Mouse (Mus musculus) limb, embryonic 15.5 days (tissue): ENCODE measurements around the gene Slco1a5. TPM values are rescaled to one million over a fixed set of nuclear protein-coding genes. Genes with fewer than 3 reads are reported as not detected.

Source experiments
- ATAC-seq: fragments of 200-750 bp; cut with Nextera tagmentation; 2 replicates; pipeline ENCODE4 v1.8.0; 2017; ENCODE audit warnings: low read depth, moderate TSS enrichment; ENCODE audit not compliant: insufficient number of reproducible peaks, low FRiP score, low TSS enrichment
- H3K27ac ChIP-seq: fragments of 300-500 bp; sonication (generic); 2 replicates; pipeline ENCODE4 v1.5.1; 2015; ENCODE audit warnings: moderate library complexity, mild to moderate bottlenecking, inconsistent platforms
- H3K27me3 ChIP-seq: fragments of 300-500 bp; sonication (generic); 2 replicates; pipeline ENCODE4 v1.6.1; 2015; ENCODE audit warnings: inconsistent platforms
- H3K36me3 ChIP-seq: fragments of 300-500 bp; sonication (generic); 2 replicates; pipeline ENCODE4 v1.6.1; 2015; ENCODE audit warnings: inconsistent platforms
- H3K4me1 ChIP-seq: fragments of 300-500 bp; sonication (generic); 2 replicates; pipeline ENCODE4 v1.6.1; 2015; ENCODE audit warnings: inconsistent platforms
- H3K4me2 ChIP-seq: fragments of 300-500 bp; sonication (generic); 2 replicates; pipeline ENCODE4 v1.6.1; 2015; ENCODE audit warnings: mild to moderate bottlenecking, inconsistent platforms
- H3K4me3 ChIP-seq: fragments of 300-500 bp; sonication (generic); 2 replicates; pipeline ENCODE4 v1.5.1; 2015; ENCODE audit warnings: mild to moderate bottlenecking, inconsistent platforms
- H3K9ac ChIP-seq: fragments of 300-500 bp; sonication (generic); 2 replicates; pipeline ENCODE4 v1.6.1; 2015; ENCODE audit warnings: inconsistent platforms
- H3K9me3 ChIP-seq: fragments of 300-500 bp; sonication (generic); 2 replicates; pipeline ENCODE4 v1.6.1; 2016; ENCODE audit warnings: inconsistent platforms
- WGBS: fragments of 180-500 bp; shearing (Covaris S2); methylation state at CpG from one replicate; pipeline ENCODE4 v1.1.7; 2015; 5-methylcytosine and 5-hydroxymethylcytosine counted together
- polyA plus RNA-seq: library from polyadenylated mRNA; unstranded; fragments of >200 nt; fragmentation: Nextera tagmentation; extraction: Ambion mirVana; gene quantifications from 2 replicates; pipeline ENCODE4 v1.2.1, GENCODE M21; 2015

Slco1a5 gene
- polyA plus RNA-seq, 1 experiment from 2014 or later = 0.56 TPM

DNA sequence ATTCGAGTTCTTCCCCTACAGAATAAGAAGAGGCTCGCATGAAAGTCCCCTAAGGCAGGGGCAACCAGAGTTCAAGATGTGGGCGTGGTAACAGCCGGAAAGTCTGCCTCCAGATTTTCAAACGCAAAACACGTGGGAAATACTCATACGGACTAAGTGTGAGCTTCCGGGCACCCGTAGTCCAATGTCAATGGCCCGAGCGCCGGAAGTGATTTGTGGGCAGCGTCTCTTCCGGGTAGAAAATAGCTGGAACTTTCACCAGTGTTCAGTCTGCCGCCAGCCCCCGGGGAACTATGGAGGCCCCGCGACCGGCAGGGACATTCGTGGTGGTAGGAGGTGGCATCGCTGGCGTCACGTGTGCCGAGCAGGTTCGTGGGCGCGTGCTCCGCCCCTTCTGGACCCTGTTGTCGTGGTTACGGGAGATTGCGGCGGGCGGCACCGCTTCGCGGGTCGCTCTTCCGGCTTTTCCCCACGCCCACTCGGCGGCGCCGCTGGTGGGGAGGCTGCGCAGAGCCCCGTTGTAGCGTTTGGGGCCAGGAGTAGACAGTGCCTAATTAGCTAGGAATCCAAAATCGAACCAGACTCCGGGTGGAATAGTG, 22.8 kb upstream of the Slco1a5 start, which contains the start of gene Pyroxd1:
Gene Pyroxd1 (plus strand): TSS at position 215 of the 599 bp plus-strand sequence.
- Histone ChIP-seq H3K27ac (peak within 1 kb of the TSS; percentile 88), H3K4me3 (peak within 1 kb of the TSS; percentile 89), H3K9ac (peak within 1 kb of the TSS; percentile 65), H3K9me3 (no peaks in the 10 kb centered on the region), H3K4me1 (no peaks in the 10 kb centered on the region), H3K4me2 (peak within 1 kb of the TSS; percentile 49), H3K36me3 (peaks cover 18% of the 10 kb centered on the region), H3K27me3 (no peaks in the 10 kb centered on the region)
- peak; percentile 91 for ATAC-seq
- under 1% methylated on average over 47 of the region's 48 CpGs for WGBS

DNA sequence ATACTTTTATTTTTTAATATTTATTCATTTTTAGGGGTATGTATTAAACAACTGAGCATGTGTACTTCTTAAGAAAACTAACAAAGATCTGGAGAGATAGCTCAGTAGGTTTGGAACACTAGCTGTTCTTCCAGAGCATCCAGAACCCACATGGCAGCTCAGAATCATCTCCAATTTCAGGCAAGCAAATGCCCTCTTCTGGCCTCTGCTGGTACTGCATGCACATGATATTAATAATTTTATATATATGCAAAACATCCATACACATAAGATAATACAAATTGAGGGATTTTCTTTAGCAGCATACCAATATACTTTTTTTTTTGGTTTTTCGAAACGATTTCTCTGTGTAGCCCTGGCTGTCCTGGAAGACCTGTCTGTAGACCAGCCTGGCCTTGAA, 20.8 kb upstream of the Slco1a5 start:
- ATAC-seq = no peak
- Histone ChIP-seq H3K4me3 (no peak overlapping the region), H3K4me2 (no peak overlapping the region), H3K9me3 (no peaks in the 10 kb centered on the region), H3K27me3 (no peaks in the 10 kb centered on the region), H3K9ac (no peak overlapping the region), H3K36me3 (peaks cover 1% of the 10 kb centered on the region; the same call in 1 of the 2 replicates), H3K4me1 (no peaks in the 10 kb centered on the region), H3K27ac (no peak overlapping the region)
- 81% methylated on average over 2 of the region's 2 CpGs for WGBS

DNA sequence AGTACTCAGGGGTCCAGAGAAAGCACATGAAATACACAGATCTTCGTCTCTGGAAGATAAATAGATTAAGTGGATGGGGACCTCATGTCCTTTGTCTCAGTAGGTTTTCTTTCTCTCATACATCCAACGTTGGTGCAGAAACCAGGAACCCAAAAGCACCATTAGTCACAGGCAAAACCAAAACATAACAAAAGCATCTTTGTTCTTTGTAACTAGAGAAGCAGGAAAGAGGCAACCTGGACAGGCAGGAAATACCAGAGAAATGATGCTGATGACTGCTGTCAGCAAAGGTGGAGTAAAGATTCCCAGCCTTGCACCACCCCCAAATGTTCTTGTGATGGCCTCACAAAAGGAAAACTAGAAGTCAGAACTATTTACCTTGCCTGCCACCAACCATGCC, 16.8 kb upstream of the Slco1a5 start:
- no peak for ATAC-seq
- Histone ChIP-seq H3K27ac (no peak overlapping the region), H3K27me3 (no peaks in the 10 kb centered on the region), H3K4me3 (no peak overlapping the region), H3K9ac (no peak overlapping the region), H3K9me3 (no peaks in the 10 kb centered on the region), H3K4me1 (no peaks in the 10 kb centered on the region), H3K4me2 (no peak overlapping the region), H3K36me3 (no peaks in the 10 kb centered on the region)
- 57% methylated on average over 2 of the region's 2 CpGs for WGBS

DNA sequence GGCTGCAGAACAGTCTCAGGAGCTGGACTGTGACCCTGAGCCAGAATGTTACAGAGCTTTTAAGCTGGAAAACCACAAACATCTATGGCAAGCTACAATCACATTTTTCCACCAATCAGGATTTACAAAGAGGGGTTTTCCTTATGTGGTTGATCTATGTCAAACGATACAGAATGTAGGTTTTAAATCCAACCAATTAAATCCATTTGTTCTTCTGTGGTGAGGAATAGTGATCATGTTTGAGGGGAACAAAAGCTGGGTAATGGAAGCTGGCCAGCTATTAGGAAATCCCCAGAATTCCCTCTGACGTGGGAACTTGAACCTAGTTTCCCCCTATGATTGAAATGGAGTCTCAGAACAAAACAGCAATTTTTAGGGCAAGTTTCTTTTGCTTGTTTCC, 16.2 kb upstream of the Slco1a5 start:
- no peaks in the 10 kb centered on the region for H3K9me3 ChIP-seq
- no peaks in the 10 kb centered on the region for H3K4me1 ChIP-seq
- H3K4me3 ChIP-seq = no peak overlapping the region
- no peaks in the 10 kb centered on the region for H3K27me3 ChIP-seq
- no peak for ATAC-seq
- H3K9ac ChIP-seq = no peak overlapping the region
- no peaks in the 10 kb centered on the region for H3K36me3 ChIP-seq
- WGBS = 48% methylated on average over 2 of the region's 2 CpGs
- H3K4me2 ChIP-seq = no peak overlapping the region
- no peak overlapping the region for H3K27ac ChIP-seq

DNA sequence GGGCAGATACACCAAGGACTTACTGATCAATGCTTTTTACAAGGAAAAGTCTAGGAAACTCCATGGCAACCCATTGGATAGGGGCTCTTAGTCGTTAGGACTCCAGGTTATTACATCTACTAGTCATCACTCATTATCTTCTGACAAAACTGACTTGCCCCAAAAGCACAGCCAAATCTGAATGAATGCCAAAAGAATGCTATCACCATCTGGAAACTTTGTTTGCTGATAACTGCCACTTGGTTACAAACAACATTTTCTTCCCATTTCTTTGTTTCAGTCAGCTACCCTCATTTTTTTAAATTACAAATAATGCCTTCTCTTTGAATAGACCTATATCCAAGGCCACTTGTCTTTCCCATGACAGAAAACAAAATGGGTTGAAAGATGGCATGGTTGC, 6.4 kb upstream of the Slco1a5 start:
- H3K27me3 ChIP-seq = no peaks in the 10 kb centered on the region
- no peaks in the 10 kb centered on the region for H3K9me3 ChIP-seq
- no peaks in the 10 kb centered on the region for H3K36me3 ChIP-seq
- H3K9ac ChIP-seq = no peak overlapping the region
- H3K4me1 ChIP-seq = no peaks in the 10 kb centered on the region
- no peak for ATAC-seq
- H3K4me2 ChIP-seq = no peak overlapping the region
- H3K4me3 ChIP-seq = no peak overlapping the region
- 54% methylated on average over 1 of the region's 1 CpGs for WGBS
- no peak overlapping the region for H3K27ac ChIP-seq

DNA sequence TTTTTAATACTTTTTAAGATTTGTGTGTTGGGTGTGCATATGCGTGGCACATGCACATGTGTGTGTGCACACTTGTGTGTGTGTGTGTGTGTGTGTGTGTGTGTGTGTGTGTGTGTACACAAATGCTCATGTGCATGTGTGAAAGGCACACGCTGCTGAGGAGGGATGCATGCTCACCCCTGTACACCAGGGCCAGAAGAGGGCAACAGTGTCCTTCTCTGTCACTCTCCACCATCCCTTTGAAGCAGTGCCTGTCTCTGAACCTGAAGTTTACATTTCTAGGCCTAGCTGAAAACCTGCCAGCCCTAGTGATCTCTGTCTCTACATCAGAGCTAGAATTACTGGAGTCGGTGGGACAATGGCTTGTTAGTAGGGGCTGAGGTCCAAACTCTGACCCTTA, 3.8 kb upstream of the Slco1a5 start:
- H3K27me3 ChIP-seq = no peaks in the 10 kb centered on the region
- no peak overlapping the region for H3K4me3 ChIP-seq
- H3K9me3 ChIP-seq = no peaks in the 10 kb centered on the region
- WGBS = 68% methylated on average over 3 of the region's 3 CpGs
- H3K9ac ChIP-seq = no peak overlapping the region
- no peak for ATAC-seq
- no peak overlapping the region for H3K4me2 ChIP-seq
- no peaks in the 10 kb centered on the region for H3K36me3 ChIP-seq
- no peak overlapping the region for H3K27ac ChIP-seq
- H3K4me1 ChIP-seq = no peaks in the 10 kb centered on the region

DNA sequence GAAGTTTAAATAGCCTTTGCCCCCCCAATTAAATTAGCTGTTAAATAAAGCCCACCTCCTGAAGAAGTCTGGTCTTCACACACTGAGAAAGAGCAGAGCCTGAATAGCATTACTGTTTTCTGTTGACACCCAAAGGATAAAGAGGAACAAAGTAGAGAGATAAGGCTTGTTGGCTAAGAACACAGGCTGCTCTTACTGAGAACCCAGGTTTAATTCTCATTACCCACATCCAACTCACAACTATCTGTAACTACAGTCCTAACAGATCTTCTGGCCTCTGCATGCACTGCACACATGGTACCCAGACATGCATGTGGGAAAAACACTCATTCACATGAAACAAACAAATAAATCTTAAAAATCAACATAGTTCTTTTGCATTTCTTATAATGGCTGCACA, 5.7 kb downstream of the Slco1a5 start:
- Histone ChIP-seq H3K4me1 (no peaks in the 10 kb centered on the region), H3K27ac (no peak overlapping the region), H3K9ac (no peak overlapping the region), H3K9me3 (no peaks in the 10 kb centered on the region), H3K36me3 (no peaks in the 10 kb centered on the region), H3K4me2 (no peak overlapping the region), H3K27me3 (no peaks in the 10 kb centered on the region), H3K4me3 (no peak overlapping the region)
- no peak for ATAC-seq

DNA sequence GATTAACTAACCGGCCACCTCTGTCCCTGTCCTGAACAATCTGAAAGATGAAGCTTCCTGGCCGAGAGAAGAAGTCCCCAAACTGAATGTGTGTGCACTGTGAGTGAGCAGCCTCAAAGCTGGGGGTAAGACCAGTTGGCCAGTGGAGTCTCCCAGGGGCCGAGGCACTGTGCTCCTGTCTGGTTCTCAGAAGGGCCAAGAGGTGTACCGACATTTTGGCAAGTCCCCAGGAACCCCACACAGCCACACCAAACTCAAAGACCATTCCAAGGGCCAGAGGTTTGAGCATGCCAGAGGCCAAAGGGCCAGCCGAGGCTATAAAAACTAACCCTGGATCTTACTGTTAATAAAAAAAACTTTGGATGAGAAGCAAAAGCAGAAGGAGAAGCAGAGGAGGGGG, 8.5 kb downstream of the Slco1a5 start:
- Histone ChIP-seq H3K4me1 (no peaks in the 10 kb centered on the region), H3K9ac (no peak overlapping the region), H3K4me2 (no peak overlapping the region), H3K36me3 (no peaks in the 10 kb centered on the region), H3K9me3 (no peaks in the 10 kb centered on the region), H3K4me3 (no peak overlapping the region), H3K27me3 (no peaks in the 10 kb centered on the region), H3K27ac (no peak overlapping the region)
- 84% methylated on average over 5 of the region's 5 CpGs for WGBS
- peak; percentile 48; the same call in 1 of the 2 replicates for ATAC-seq

DNA sequence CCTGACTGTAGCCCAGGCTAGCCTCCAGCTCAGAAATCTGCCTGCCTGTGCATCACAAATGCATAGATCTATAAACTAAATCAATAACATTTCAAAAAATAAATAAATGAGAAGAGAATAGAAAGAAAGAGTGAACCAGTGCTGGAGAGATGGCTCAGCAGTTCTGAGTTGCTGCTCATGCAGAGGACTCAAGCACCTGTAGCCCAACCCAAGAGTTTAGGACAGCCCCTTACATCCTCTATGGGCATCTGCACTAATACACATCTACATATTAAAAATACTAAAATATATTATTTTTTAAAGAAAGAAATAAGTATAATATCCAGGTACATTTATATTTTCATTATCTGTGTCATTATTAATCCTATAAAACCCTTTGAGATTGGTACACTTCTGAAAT, 17.7 kb downstream of the Slco1a5 start:
- no peak for ATAC-seq

DNA sequence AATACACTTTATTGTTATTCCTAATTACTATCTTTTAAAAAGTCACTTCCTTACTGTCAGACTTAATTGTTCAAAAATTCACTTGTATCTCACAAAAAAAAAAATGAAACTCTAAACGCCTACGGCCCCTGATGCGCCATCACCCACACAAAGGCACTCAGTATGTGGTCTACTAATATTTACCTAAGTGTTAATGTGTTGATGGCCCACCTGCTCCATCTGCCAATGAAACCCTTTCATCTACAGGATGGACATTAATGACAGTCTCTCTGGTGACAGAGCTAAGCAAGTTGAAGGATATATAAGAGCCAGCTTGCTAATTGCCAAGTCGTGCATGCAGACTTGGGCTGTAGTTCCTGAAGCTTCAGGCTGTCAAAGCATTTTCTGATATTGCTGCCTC, 24.7 kb downstream of the Slco1a5 start, which contains the start of gene Iapp:
Gene Iapp (plus strand): TSS at position 326 of the 400 bp plus-strand sequence.
- Histone ChIP-seq H3K27me3 (no peaks in the 10 kb centered on the region), H3K9ac (no peak within 1 kb of the TSS), H3K4me2 (no peak within 1 kb of the TSS), H3K36me3 (no peaks in the 10 kb centered on the region), H3K27ac (no peak within 1 kb of the TSS), H3K4me3 (no peak within 1 kb of the TSS), H3K9me3 (no peaks in the 10 kb centered on the region), H3K4me1 (no peaks in the 10 kb centered on the region)
- no peak for ATAC-seq
- WGBS = 54% methylated on average over 4 of the region's 4 CpGs

More for the DNA sequence above, 17.7 kb downstream of the Slco1a5 start:
- Histone ChIP-seq H3K9ac (no peak overlapping the region), H3K27ac (no peak overlapping the region), H3K9me3 (no peaks in the 10 kb centered on the region), H3K27me3 (no peaks in the 10 kb centered on the region), H3K36me3 (no peaks in the 10 kb centered on the region), H3K4me1 (no peaks in the 10 kb centered on the region), H3K4me3 (no peak overlapping the region), H3K4me2 (no peak overlapping the region)

DNA sequence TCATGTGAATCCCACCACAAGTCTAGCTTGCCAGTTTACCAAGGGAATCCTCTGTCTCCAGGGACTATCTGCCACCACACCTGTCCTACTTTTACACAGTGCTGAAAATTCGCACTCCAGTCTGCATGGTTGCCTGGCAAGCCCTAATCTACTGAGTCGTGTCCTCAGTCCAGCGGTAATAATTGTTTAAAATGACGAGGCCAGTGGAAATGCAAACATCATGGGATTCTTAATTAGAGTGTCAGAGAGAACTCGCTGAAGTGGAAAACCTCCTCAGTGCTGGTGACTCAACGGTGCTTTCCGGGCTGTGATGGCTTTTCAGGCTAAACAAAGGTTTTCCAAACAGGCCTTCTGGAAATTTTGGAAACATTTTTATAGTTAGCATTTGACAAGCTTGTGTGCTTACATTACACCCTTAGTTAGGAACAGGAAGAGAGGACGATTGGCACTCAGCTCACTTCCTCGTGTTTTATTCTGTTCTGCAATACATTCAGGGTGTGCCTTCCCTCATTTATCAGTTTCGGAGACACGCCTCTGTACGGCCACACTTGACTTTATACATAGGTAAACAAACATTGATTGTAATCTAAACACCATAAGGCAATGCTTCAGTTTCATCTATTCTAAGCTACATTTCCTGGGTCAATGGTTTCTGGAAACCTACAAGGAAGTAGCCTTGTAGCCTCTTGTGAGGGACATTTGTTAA, 33.2 kb downstream of the Slco1a5 start:
- Histone ChIP-seq H3K27me3 (no peaks in the 10 kb centered on the region), H3K4me1 (no peaks in the 10 kb centered on the region), H3K4me2 (no peak overlapping the region), H3K9ac (no peak overlapping the region), H3K4me3 (no peak overlapping the region), H3K27ac (no peak overlapping the region), H3K36me3 (no peaks in the 10 kb centered on the region), H3K9me3 (no peaks in the 10 kb centered on the region)
- WGBS = 83% methylated on average over 12 of the region's 12 CpGs
- ATAC-seq = no peak

DNA sequence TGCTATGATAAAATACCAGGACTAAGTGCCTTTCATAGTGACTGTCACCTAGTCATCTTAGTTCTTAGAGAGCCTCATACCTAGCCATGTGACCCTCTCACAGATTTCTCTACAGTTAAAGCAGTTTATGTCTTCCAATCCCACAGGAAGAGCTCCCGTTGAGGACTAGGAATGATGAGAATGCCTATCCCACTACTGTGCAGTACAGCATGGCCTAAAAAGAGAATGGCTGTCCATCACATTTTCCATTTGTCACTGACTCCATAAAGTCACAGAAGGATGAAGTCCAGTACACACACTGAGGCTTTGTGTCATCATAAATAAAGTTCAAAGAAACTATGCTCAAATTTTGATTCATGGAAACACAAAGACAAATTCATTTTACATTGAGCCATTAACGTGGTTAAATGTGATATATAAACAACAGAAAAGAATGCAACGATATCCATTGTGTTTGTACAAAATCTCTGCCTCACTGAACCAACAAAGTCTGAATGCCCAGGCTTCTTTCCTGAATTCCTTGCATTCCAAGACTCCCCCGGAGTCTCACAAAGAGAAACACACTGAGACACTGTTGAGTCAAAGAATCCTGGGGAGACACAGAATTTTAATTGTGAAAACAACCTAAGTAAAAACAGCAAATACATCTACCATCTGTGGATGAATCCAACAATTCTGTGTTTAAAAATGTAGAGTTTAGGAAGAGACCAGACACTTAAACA, 46.9 kb downstream of the Slco1a5 start:
- Histone ChIP-seq H3K27ac (no peak overlapping the region), H3K9me3 (no peaks in the 10 kb centered on the region), H3K9ac (no peak overlapping the region), H3K4me3 (no peak overlapping the region), H3K4me2 (no peak overlapping the region), H3K36me3 (no peaks in the 10 kb centered on the region), H3K27me3 (no peaks in the 10 kb centered on the region), H3K4me1 (no peaks in the 10 kb centered on the region)
- ATAC-seq = no peak
- WGBS = 40% methylated on average over 4 of the region's 4 CpGs
